Mouse (Mus musculus) midbrain, embryonic 14.5 days (tissue): ENCODE measurements around the gene Cd28. TPM values are rescaled to one million over a fixed set of nuclear protein-coding genes. Genes with fewer than 3 reads are reported as not detected.

ENCODE experiments used
- ATAC-seq: fragments of 200-750 bp; cut with Nextera tagmentation; 2 replicates; pipeline ENCODE4 v1.8.0; 2017; ENCODE audit warnings: moderate number of reproducible peaks, moderate library complexity; ENCODE audit not compliant: low FRiP score, low TSS enrichment
- DNase-seq: peaks from one replicate; pipeline ENCODE4 v3.0.0-alpha.2; 2015
- H3K27ac ChIP-seq: fragments of 300-500 bp; sonication (generic); replicated peaks from 2 replicates; pipeline ENCODE4 v1.5.1; 2014; ENCODE audit warnings: mild to moderate bottlenecking, low read depth, low read length, moderate library complexity
- H3K27me3 ChIP-seq: fragments of 300-500 bp; sonication (generic); 2 replicates; pipeline ENCODE4 v1.6.1; 2014; ENCODE audit warnings: low read length, control low read depth, mixed read lengths; ENCODE audit not compliant: control insufficient read depth, insufficient read depth
- H3K36me3 ChIP-seq: fragments of 300-500 bp; sonication (generic); 2 replicates; pipeline ENCODE4 v1.6.1; 2014; ENCODE audit warnings: low read length, control low read depth; ENCODE audit not compliant: control insufficient read depth, insufficient read depth
- H3K4me1 ChIP-seq: fragments of 300-500 bp; sonication (generic); 2 replicates; pipeline ENCODE4 v1.6.1; 2014; ENCODE audit warnings: mild to moderate bottlenecking, antibody characterized with exemption, low read length, control low read depth; ENCODE audit not compliant: control insufficient read depth, insufficient read depth
- H3K4me2 ChIP-seq: fragments of 300-500 bp; sonication (generic); 2 replicates; pipeline ENCODE4 v1.6.1; 2014; ENCODE audit warnings: mild to moderate bottlenecking, low read length, moderate library complexity
- H3K4me3 ChIP-seq: fragments of 300-500 bp; sonication (generic); replicated peaks from 2 replicates; pipeline ENCODE4 v1.5.1; 2014; ENCODE audit warnings: low read depth, low read length
- H3K9ac ChIP-seq: fragments of 300-500 bp; sonication (generic); replicated peaks from 2 replicates; pipeline ENCODE4 v1.6.1; 2014; ENCODE audit warnings: mild to moderate bottlenecking, low read length, moderate library complexity
- H3K9me3 ChIP-seq: fragments of 300-500 bp; sonication (generic); 2 replicates; pipeline ENCODE4 v1.6.1; 2016; ENCODE audit warnings: low read length, control low read depth, mixed read lengths; ENCODE audit not compliant: control insufficient read depth
- WGBS: fragments of 180-500 bp; shearing (Covaris S2); extraction: QIAGEN DNeasy Blood & Tissue Kit; methylation state at CpG from one replicate; pipeline ENCODE4 v1.1.7; 2014; 5-methylcytosine and 5-hydroxymethylcytosine counted together
- polyA plus RNA-seq: library from polyadenylated mRNA; unstranded; fragments of >200 nt; fragmentation: Nextera tagmentation; extraction: Ambion mirVana; gene quantifications from 2 replicates; pipeline ENCODE4 v1.2.1, GENCODE M21; 2014

Cd28 gene
- polyA plus RNA-seq, 1 experiment from 2014 or later: 0.18 TPM

DNA sequence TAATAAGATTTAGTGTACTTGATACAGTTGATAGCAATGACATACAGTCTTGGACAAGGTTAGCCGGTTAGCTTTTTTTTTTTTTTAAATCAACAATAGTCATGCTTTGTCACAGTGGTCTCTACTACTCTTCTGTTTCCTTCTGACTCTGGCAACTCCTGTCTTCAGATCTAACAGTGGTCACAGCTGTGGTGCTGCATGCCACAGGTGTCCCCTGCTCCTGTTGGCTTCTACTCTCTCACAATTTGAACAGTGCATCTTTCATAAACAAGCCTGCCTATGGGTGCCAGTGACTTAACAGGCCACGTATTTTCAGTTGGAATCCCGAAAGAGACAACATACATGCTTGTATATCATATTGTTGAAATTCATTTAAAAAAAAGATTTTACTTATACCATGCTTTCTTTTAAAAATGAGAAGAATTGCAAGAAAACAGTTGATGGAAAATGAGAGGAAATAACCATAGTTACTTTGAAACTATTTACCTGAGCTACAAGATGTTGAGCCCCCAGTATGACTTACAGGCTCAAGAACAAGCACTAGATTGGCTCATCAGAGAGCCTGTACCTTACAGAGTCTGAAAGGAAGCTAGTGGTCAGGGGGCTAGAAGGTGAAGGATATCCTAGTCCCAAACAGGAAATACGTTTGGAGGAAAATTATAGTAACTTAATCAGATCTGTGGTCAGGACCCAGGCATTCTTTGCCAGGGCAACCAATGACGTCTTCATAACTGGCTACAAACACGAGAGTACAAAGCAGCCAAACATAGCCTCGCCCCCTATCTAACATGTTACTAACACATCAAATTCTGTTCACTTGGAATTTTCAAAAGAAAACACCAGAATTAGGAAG is 39.0 kb downstream of the Cd28 start:
- no peak overlapping the region for H3K9ac ChIP-seq
- no peaks in the 10 kb centered on the region for H3K27me3 ChIP-seq
- H3K4me3 ChIP-seq: no peak overlapping the region
- no peaks in the 10 kb centered on the region for H3K9me3 ChIP-seq
- H3K27ac ChIP-seq: no peak overlapping the region
- DNase-seq (no peak), ATAC-seq (no peak)
- H3K4me1 ChIP-seq: no peaks in the 10 kb centered on the region
- no peak overlapping the region for H3K4me2 ChIP-seq
- 82% methylated on average over 7 of the region's 7 CpGs for WGBS
- no peaks in the 10 kb centered on the region for H3K36me3 ChIP-seq

DNA sequence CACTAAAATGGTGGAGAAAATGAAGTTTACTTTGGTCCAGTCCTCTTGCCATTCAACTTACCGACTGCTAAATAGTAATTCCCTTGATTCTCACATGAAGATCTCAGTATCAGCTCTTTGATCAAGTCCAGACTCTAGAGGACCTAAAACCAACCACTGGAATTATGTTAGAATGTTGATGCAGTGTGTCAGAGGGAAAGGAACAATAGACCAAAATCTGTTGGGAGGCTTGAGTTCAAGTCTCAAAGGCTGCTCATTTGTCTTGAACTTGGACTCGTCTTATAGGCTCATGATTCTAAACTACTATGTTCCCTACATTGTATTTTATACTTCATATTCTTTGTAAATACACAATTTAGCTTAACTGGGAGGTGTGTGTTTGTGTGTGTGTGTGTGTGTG is 41.0 kb downstream of the Cd28 start:
- Histone ChIP-seq H3K4me2 (no peak overlapping the region), H3K9ac (no peak overlapping the region), H3K4me3 (no peak overlapping the region), H3K36me3 (no peaks in the 10 kb centered on the region), H3K9me3 (no peaks in the 10 kb centered on the region), H3K27ac (no peak overlapping the region), H3K27me3 (no peaks in the 10 kb centered on the region), H3K4me1 (no peaks in the 10 kb centered on the region)
- no peak for DNase-seq
- no peak for ATAC-seq
- WGBS: 89% methylated on average over 2 of the region's 2 CpGs

GRCm38 (mm10) chr1:60758226-60758625 is 41.6 kb downstream of the Cd28 start:
- WGBS: 93% methylated on average over 1 of the region's 1 CpGs
- no peak overlapping the region for H3K4me2 ChIP-seq
- H3K27me3 ChIP-seq: no peaks in the 10 kb centered on the region
- no peak overlapping the region for H3K4me3 ChIP-seq
- H3K4me1 ChIP-seq: no peaks in the 10 kb centered on the region
- no peak overlapping the region for H3K27ac ChIP-seq
- no peaks in the 10 kb centered on the region for H3K9me3 ChIP-seq
- DNase-seq (no peak), ATAC-seq (no peak)
- no peaks in the 10 kb centered on the region for H3K36me3 ChIP-seq
- H3K9ac ChIP-seq: no peak overlapping the region

DNA sequence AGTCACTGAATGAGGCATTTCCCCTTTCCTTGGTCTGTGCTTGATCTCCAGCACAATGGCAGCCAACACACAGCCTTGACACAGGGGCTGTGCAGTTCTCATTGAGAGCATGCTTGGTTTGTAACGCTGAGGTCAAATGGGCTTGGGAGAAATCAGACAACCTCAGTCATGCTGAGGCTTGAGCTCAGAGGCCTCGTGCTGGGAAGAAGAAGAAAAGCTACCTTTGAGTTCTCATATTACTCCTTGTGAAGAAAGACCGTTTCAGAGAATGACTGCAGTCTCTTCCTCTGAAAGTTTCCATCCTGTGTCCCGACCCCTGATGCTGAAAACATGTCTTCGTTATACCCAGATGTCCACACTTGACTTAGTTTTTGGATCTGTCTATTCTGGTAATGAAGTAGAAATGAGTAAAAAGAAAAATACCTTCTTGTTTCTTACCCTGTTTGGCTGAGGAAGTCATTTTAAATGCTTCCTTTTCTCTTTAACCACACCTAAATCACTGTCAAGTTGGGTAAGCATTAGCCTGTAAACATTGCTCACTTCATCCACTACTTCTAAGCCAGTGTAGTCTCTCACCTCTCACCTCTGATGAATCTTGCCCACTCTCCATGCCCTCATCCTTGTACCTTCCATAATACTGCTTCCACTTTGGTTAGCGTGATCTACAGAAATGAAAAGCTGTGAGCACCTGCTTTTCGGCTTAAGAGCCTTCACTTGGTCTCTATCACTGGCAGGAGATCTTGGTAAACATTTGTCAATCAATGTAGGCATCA is 43.1 kb downstream of the Cd28 start:
- Histone ChIP-seq H3K9ac (no peak overlapping the region), H3K36me3 (no peaks in the 10 kb centered on the region), H3K27ac (no peak overlapping the region), H3K4me2 (no peak overlapping the region), H3K9me3 (no peaks in the 10 kb centered on the region), H3K4me3 (no peak overlapping the region), H3K27me3 (no peaks in the 10 kb centered on the region), H3K4me1 (no peaks in the 10 kb centered on the region)
- no peak for ATAC-seq
- WGBS: 70% methylated on average over 7 of the region's 7 CpGs
- DNase-seq: no peak

DNA sequence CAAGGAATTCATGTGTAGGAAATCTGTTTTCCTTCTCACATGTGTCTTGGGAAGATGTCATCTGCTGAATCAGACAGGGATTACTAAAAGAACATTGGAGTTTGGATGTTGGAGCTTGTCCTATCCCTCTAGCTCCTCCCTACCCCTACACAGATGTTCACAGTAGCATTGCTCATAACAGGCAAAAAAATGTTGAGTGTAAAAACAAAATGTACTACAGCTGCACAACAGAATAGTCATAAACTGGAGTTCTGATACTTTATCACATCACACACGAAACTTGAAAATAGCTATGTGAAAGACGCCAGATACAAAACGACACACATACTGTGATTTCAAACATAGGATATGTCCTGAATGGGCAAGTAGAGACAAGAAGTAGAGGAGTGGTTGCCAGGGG is 43.9 kb downstream of the Cd28 start:
- H3K9me3 ChIP-seq: no peaks in the 10 kb centered on the region
- WGBS: 94% methylated on average over 3 of the region's 3 CpGs
- no peak overlapping the region for H3K27ac ChIP-seq
- H3K4me2 ChIP-seq: no peak overlapping the region
- H3K9ac ChIP-seq: no peak overlapping the region
- DNase-seq: no peak
- no peaks in the 10 kb centered on the region for H3K27me3 ChIP-seq
- H3K36me3 ChIP-seq: no peaks in the 10 kb centered on the region
- no peak for ATAC-seq
- H3K4me3 ChIP-seq: no peak overlapping the region
- no peaks in the 10 kb centered on the region for H3K4me1 ChIP-seq

DNA sequence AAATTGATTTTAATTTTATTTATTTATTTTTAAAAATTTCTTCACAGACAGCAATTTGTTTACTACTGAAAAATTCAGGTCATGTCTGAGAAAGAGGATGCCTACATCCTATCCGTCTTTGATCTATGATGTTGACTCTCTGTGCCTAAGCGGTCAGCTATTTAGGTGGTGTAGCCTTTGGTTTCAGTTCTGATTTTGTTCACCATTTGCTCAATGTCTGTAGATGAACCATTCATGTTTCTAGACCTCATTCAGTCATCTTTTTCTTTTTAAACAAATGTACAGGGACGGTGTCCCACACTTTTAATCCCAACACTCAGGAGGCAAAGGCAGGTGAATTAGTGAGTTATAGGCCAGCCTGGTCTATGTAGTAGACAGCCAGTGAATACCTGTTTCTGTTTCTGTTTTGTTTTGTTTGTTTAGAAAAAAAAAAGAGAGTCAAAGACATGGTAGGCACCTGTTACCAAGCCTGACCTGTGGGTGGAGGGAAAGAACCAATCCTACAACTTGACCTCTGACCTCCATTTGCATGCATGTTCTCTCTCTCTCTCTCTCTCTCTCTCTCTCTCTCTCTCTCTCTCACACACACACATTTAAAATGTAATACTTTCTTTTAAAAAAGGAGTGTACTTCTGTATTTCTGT is 45.0 kb downstream of the Cd28 start:
- Histone ChIP-seq H3K4me2 (no peak overlapping the region), H3K4me3 (no peak overlapping the region), H3K27ac (no peak overlapping the region), H3K9ac (no peak overlapping the region), H3K4me1 (no peaks in the 10 kb centered on the region), H3K36me3 (no peaks in the 10 kb centered on the region), H3K27me3 (no peaks in the 10 kb centered on the region), H3K9me3 (no peaks in the 10 kb centered on the region)
- DNase-seq: no peak
- ATAC-seq: no peak
- WGBS: 96% methylated on average over 3 of the region's 3 CpGs

- no peak overlapping the region for H3K27ac ChIP-seq
- H3K4me1 ChIP-seq: no peaks in the 10 kb centered on the region
- H3K4me2 ChIP-seq: no peak overlapping the region
- ATAC-seq: no peak
- 95% methylated on average over 1 of the region's 1 CpGs for WGBS
- DNase-seq: no peak
- no peak overlapping the region for H3K4me3 ChIP-seq
- H3K36me3 ChIP-seq: no peaks in the 10 kb centered on the region
- no peaks in the 10 kb centered on the region for H3K9me3 ChIP-seq
- no peak overlapping the region for H3K9ac ChIP-seq
- no peaks in the 10 kb centered on the region for H3K27me3 ChIP-seq
Observed at GRCm38 (mm10) chr1:60762451-60762850, 45.9 kb downstream of the Cd28 start.

DNA sequence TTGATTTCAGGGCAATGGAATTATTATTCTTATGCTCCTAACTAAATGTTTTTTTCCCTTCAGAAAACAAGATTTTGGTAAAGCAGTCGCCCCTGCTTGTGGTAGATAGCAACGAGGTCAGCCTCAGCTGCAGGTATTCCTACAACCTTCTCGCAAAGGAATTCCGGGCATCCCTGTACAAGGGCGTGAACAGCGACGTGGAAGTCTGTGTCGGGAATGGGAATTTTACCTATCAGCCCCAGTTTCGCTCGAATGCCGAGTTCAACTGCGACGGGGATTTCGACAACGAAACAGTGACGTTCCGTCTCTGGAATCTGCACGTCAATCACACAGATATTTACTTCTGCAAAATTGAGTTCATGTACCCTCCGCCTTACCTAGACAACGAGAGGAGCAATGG is 46.3 kb downstream of the Cd28 start:
- Histone ChIP-seq H3K9ac (no peak overlapping the region), H3K4me3 (no peak overlapping the region), H3K4me1 (no peaks in the 10 kb centered on the region), H3K4me2 (no peak overlapping the region), H3K9me3 (no peaks in the 10 kb centered on the region), H3K36me3 (no peaks in the 10 kb centered on the region), H3K27ac (no peak overlapping the region), H3K27me3 (no peaks in the 10 kb centered on the region)
- DNase-seq (no peak), ATAC-seq (no peak)
- WGBS: 94% methylated on average over 20 of the region's 20 CpGs
